Mouse (Mus musculus) midbrain, embryonic 12.5 days (tissue): ENCODE data around the gene Stmn1. TPM values are rescaled to one million over a fixed set of nuclear protein-coding genes. Genes with fewer than 3 reads are reported as not detected.

ENCODE experiments used
- ATAC-seq: fragments of 200-750 bp; cut with Nextera tagmentation; 2 replicates; pipeline ENCODE4 v1.8.0; 2017; ENCODE audit warnings: low read depth, moderate TSS enrichment, moderate library complexity; ENCODE audit not compliant: low FRiP score
- H3K27ac ChIP-seq: fragments of 300-500 bp; sonication (generic); replicated peaks from 2 replicates; pipeline ENCODE4 v1.5.1; 2016; ENCODE audit warnings: mild to moderate bottlenecking
- H3K27me3 ChIP-seq: fragments of 300-500 bp; sonication (generic); 2 replicates; pipeline ENCODE4 v1.6.1; 2016; ENCODE audit warnings: mild to moderate bottlenecking
- H3K36me3 ChIP-seq: fragments of 300-500 bp; sonication (generic); 2 replicates; pipeline ENCODE4 v1.6.1; 2016
- H3K4me1 ChIP-seq: fragments of 300-500 bp; sonication (generic); 2 replicates; pipeline ENCODE4 v1.6.1; 2016
- H3K4me2 ChIP-seq: fragments of 300-500 bp; sonication (generic); replicated peaks from 2 replicates; pipeline ENCODE4 v1.6.1; 2016; ENCODE audit warnings: mild to moderate bottlenecking, moderate library complexity
- H3K4me3 ChIP-seq: fragments of 300-500 bp; sonication (generic); 2 replicates; pipeline ENCODE4 v1.5.1; 2016; ENCODE audit warnings: mild to moderate bottlenecking
- H3K9ac ChIP-seq: fragments of 300-500 bp; sonication (generic); replicated peaks from 2 replicates; pipeline ENCODE4 v1.6.1; 2016; ENCODE audit warnings: mild to moderate bottlenecking, moderate library complexity
- H3K9me3 ChIP-seq: fragments of 300-500 bp; sonication (generic); 2 replicates; pipeline ENCODE4 v1.6.1; 2016; ENCODE audit warnings: mild to moderate bottlenecking
- WGBS: fragments of 180-500 bp; shearing (Covaris S2); methylation state at CpG from one replicate; pipeline ENCODE4 v1.1.7; 2016; 5-methylcytosine and 5-hydroxymethylcytosine counted together
- polyA plus RNA-seq: library from polyadenylated mRNA; unstranded; fragments of >200 nt; fragmentation: Nextera tagmentation; extraction: Ambion mirVana; gene quantifications from 2 replicates; pipeline ENCODE4 v1.2.1, GENCODE M21; 2016

Stmn1 gene
- 4,918 and 5,057 TPM in 2 replicates for polyA plus RNA-seq

- peak within 1 kb of the TSS; percentile 84 for H3K4me2 ChIP-seq
- H3K4me1 ChIP-seq, result peaks cover 45% of the 10 kb centered on the region
- peak within 1 kb of the TSS; percentile 98 for H3K9ac ChIP-seq
- peak; percentile 95 for ATAC-seq
- H3K27ac ChIP-seq, result peak within 1 kb of the TSS; percentile 99
- H3K4me3 ChIP-seq, result peak within 1 kb of the TSS; percentile 97
- H3K36me3 ChIP-seq, result peaks cover 24% of the 10 kb centered on the region
- H3K9me3 ChIP-seq, result no peaks in the 10 kb centered on the region
- WGBS, result 2% methylated on average over 30 of the region's 31 CpGs
- H3K27me3 ChIP-seq, result no peaks in the 10 kb centered on the region
Measured at GRCm38 (mm10) chr4:134468215-134468575, at the start of gene Stmn1. TSS of gene Stmn1 (plus strand) at chr4:134468320.

- no peak overlapping the region for H3K4me2 ChIP-seq
- H3K36me3 ChIP-seq, result peaks cover 6% of the 10 kb centered on the region; the same call in 1 of the 2 replicates
- no peak for ATAC-seq
- no peaks in the 10 kb centered on the region for H3K9me3 ChIP-seq
- no peak overlapping the region for H3K4me3 ChIP-seq
- no peaks in the 10 kb centered on the region for H3K27me3 ChIP-seq
- H3K9ac ChIP-seq, result no peak overlapping the region
- WGBS, result 77% methylated on average over 11 of the region's 11 CpGs
- H3K4me1 ChIP-seq, result no peaks in the 10 kb centered on the region
- H3K27ac ChIP-seq, result no peak overlapping the region
Measured at GRCm38 (mm10) chr4:134421971-134422370, 46.1 kb upstream of the Stmn1 start.

DNA sequence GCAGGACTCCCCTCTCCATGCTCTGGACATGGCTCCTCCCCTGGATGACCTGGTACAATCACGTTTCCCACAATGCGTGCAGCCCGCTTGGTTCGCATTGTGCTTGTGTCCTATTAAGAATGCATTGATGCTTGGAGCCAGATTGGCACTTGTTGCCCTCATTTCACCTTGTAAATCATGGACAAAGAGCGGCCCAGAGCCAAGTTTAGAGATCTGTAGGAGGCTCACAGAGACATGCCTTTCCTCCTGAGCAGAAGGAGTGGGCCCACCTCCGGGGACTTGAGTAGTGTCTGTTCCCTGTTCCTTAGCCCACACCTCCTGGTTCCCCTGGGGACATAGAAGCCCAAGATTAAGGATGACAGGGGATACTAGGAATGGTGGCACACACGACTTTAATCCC, 44.2 kb upstream of the Stmn1 start:
- no peak for ATAC-seq
- Histone ChIP-seq H3K9ac (no peak overlapping the region), H3K36me3 (peaks cover 6% of the 10 kb centered on the region; the same call in 1 of the 2 replicates), H3K4me3 (no peak overlapping the region), H3K27ac (no peak overlapping the region), H3K4me2 (no peak overlapping the region), H3K27me3 (no peaks in the 10 kb centered on the region), H3K4me1 (no peaks in the 10 kb centered on the region), H3K9me3 (no peaks in the 10 kb centered on the region)
- WGBS, result 86% methylated on average over 7 of the region's 7 CpGs

GRCm38 (mm10) chr4:134425088-134425487, 43.0 kb upstream of the Stmn1 start:
- ATAC-seq, result no peak
- H3K9ac ChIP-seq, result no peak overlapping the region
- H3K9me3 ChIP-seq, result no peaks in the 10 kb centered on the region
- WGBS, result 76% methylated on average over 7 of the region's 7 CpGs
- H3K4me1 ChIP-seq, result peaks cover 6% of the 10 kb centered on the region
- no peak overlapping the region for H3K4me3 ChIP-seq
- no peak overlapping the region for H3K4me2 ChIP-seq
- no peak overlapping the region for H3K27ac ChIP-seq
- peaks cover 6% of the 10 kb centered on the region; the same call in 1 of the 2 replicates for H3K36me3 ChIP-seq
- no peaks in the 10 kb centered on the region for H3K27me3 ChIP-seq

GRCm38 (mm10) chr4:134430381-134431004, 37.6 kb upstream of the Stmn1 start:
- Histone ChIP-seq H3K9me3 (no peaks in the 10 kb centered on the region), H3K4me3 (no peak overlapping the region), H3K4me2 (peak overlapping the region; percentile 25), H3K9ac (0 out of 2 replicates have a peak overlapping the region, but pooled peaks have one; percentile 21), H3K27ac (peak overlapping the region; percentile 89), H3K27me3 (no peaks in the 10 kb centered on the region), H3K36me3 (no peaks in the 10 kb centered on the region), H3K4me1 (peaks cover 19% of the 10 kb centered on the region)
- ATAC-seq, result peak; percentile 78
- WGBS, result 34% methylated on average over 23 of the region's 23 CpGs

DNA sequence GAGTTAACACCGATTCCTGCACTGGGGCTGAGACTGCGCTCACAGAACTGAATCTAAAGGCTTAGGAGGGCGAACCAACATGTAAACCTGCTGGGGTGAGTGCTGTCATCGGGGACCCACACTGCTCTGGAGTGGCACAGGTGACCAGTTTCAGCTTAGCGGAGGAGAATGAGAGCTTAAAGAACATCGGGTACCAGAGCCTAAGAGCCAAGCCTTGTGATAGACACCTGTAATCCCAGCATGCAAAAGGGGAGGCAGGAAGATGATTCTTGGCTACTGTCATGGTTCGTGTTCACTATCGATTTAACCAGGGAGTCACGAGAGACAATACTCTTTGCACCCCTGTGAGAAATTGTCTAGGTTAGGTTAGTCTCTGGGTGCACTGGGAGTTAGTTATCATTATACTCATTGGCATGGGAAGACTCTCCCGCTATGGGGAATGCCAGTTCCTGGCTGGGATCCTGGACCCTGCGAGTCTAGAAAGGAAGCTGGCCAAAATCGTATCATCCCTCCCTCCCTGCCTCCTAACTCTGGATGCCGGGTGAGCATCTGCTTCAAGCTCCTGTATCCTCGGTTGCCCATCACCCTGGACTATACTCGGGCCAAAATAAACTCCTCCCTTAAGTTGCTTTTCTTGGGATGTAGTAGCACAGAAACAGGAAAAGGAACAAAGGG, 35.3 kb upstream of the Stmn1 start:
- Histone ChIP-seq H3K36me3 (no peaks in the 10 kb centered on the region), H3K27ac (no peak overlapping the region), H3K4me3 (no peak overlapping the region), H3K9ac (no peak overlapping the region), H3K4me2 (no peak overlapping the region), H3K27me3 (no peaks in the 10 kb centered on the region), H3K4me1 (peaks cover 24% of the 10 kb centered on the region), H3K9me3 (no peaks in the 10 kb centered on the region)
- 89% methylated on average over 15 of the region's 15 CpGs for WGBS
- ATAC-seq, result no peak

DNA sequence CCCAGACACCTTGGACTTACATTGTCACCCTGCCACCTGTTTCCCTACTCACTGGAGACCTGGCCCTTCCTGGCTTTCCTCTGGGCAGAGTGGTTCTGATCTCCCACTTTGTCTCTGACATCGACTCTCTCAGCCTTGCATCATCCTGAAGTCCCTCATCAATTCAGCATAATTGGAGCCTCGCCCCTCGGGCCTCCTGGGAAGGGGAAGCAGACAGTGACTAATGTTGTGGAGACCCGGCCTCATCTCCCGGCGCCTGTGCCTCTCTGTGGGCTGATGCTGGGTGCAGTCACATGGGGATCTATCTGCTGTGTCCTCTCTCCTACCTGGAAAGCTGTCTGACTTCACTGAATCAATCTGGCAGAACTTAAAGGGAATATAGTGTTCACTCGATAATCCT, 31.9 kb upstream of the Stmn1 start:
- Histone ChIP-seq H3K4me2 (no peak overlapping the region), H3K27me3 (no peaks in the 10 kb centered on the region), H3K27ac (no peak overlapping the region), H3K36me3 (no peaks in the 10 kb centered on the region), H3K4me1 (peaks cover 7% of the 10 kb centered on the region), H3K4me3 (no peak overlapping the region), H3K9me3 (no peaks in the 10 kb centered on the region), H3K9ac (no peak overlapping the region)
- ATAC-seq, result no peak
- 56% methylated on average over 7 of the region's 7 CpGs for WGBS

GRCm38 (mm10) chr4:134436659-134437058, 31.5 kb upstream of the Stmn1 start:
- no peak for ATAC-seq

DNA sequence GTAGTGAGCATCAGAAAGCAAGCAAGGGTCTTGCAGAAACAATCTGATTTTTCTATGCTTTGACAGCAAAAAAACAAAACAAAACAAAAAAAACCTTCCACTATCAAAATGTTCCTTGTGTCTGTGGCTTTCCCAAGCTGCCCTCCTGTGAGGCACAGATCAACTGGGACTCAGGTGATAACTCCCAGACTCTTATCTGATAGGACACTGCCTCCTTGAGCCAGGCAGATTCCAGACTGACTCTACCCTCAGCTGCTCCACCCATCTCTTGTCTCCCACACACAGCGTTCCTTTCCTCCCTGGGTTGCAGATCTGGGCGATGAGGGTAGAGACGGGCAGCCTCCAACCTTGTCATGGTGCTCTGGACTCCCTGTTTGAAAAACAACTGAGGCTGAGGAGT, 29.0 kb upstream of the Stmn1 start:
- no peak for ATAC-seq
- H3K4me3 ChIP-seq, result no peak overlapping the region
- H3K27ac ChIP-seq, result no peak overlapping the region
- H3K9me3 ChIP-seq, result no peaks in the 10 kb centered on the region
- 84% methylated on average over 3 of the region's 3 CpGs for WGBS
- H3K9ac ChIP-seq, result no peak overlapping the region
- no peaks in the 10 kb centered on the region for H3K27me3 ChIP-seq
- peaks cover 5% of the 10 kb centered on the region; the same call in 1 of the 2 replicates for H3K4me1 ChIP-seq
- H3K36me3 ChIP-seq, result no peaks in the 10 kb centered on the region
- H3K4me2 ChIP-seq, result no peak overlapping the region

More at GRCm38 (mm10) chr4:134436659-134437058, 31.5 kb upstream of the Stmn1 start:
- H3K4me3 ChIP-seq, result no peak overlapping the region
- peaks cover 5% of the 10 kb centered on the region; the same call in 1 of the 2 replicates for H3K4me1 ChIP-seq
- H3K27me3 ChIP-seq, result no peaks in the 10 kb centered on the region
- 58% methylated on average over 10 of the region's 10 CpGs for WGBS
- H3K9me3 ChIP-seq, result no peaks in the 10 kb centered on the region
- no peaks in the 10 kb centered on the region for H3K36me3 ChIP-seq
- H3K9ac ChIP-seq, result no peak overlapping the region
- no peak overlapping the region for H3K4me2 ChIP-seq
- 0 out of 2 replicates have a peak overlapping the region, but pooled peaks have one; percentile 0 for H3K27ac ChIP-seq

DNA sequence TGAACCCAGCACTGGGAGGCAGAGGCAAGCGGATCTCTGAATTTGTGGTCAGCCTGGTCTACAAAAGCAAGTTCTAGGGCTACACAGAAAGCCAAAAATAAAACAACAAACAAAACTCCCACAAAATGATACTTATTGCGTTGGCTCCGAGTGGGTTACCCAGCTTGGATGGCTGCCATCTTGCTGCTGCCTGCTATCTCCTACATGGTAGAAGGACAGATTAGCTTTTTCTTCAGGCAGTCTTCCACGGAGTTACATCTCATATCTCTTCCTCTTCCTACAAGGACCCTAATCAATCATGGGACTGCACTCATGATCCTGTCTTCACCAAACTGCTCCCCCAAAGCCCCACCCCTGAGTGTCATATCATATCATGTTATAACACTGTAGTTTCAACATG, 28.2 kb upstream of the Stmn1 start:
- 89% methylated on average over 4 of the region's 4 CpGs for WGBS
- Histone ChIP-seq H3K4me2 (no peak overlapping the region), H3K9me3 (no peaks in the 10 kb centered on the region), H3K9ac (no peak overlapping the region), H3K4me3 (no peak overlapping the region), H3K27ac (no peak overlapping the region), H3K27me3 (no peaks in the 10 kb centered on the region), H3K4me1 (peaks cover 5% of the 10 kb centered on the region; the same call in 1 of the 2 replicates), H3K36me3 (no peaks in the 10 kb centered on the region)
- no peak for ATAC-seq

DNA sequence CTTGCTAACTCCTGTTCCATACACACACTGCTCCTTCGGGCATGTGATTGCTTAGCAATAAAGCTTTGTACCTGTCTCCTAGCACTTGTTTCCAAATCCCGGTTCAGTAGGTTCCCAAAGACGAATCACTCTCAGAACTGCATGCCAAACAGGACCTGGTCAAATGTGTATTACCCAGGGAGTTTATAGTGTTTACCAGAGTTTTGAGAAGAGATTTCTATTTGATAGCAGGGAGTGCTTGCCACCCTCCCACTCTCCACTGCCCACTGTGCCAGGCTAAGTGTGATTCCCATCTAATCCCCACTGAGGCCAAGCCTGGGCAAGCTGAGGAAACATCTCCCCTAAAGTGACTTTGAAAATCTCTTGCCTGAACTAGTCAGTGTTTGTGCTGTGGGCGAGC, 25.9 kb upstream of the Stmn1 start:
- Histone ChIP-seq H3K27ac (no peak overlapping the region), H3K27me3 (no peaks in the 10 kb centered on the region), H3K4me2 (no peak overlapping the region), H3K4me1 (peaks cover 8% of the 10 kb centered on the region; the same call in 1 of the 2 replicates), H3K9ac (no peak overlapping the region), H3K36me3 (no peaks in the 10 kb centered on the region), H3K9me3 (no peaks in the 10 kb centered on the region), H3K4me3 (no peak overlapping the region)
- no peak for ATAC-seq
- WGBS, result 93% methylated on average over 4 of the region's 4 CpGs

DNA sequence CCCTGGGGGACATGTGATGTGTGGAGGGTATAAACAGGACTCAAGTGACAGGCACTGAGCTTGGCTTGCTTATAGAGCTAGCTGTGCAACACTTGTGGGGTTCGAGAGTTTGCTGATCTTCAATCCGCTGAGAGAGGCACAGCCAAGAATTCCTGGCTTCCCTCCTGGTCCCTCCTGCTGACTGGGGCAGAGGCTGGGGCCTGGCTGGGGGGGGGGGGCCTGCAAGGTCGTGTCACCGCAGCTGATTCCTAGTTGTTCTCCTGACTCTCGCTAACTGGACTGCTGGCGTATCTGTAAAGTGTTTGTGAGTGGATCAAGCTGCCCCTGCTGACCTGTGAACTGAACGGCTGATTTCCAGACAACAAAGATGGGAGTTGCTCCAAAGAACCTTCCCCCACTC, 24.5 kb upstream of the Stmn1 start:
- no peaks in the 10 kb centered on the region for H3K9me3 ChIP-seq
- H3K9ac ChIP-seq, result no peak overlapping the region
- H3K4me2 ChIP-seq, result no peak overlapping the region
- no peaks in the 10 kb centered on the region for H3K27me3 ChIP-seq
- H3K4me1 ChIP-seq, result peaks cover 15% of the 10 kb centered on the region
- ATAC-seq, result no peak
- 39% methylated on average over 7 of the region's 7 CpGs for WGBS
- H3K4me3 ChIP-seq, result no peak overlapping the region
- H3K36me3 ChIP-seq, result no peaks in the 10 kb centered on the region
- no peak overlapping the region for H3K27ac ChIP-seq
